Mouse (Mus musculus) cerebellum, adult 8-10 months (tissue): ENCODE results near the gene Eno3.

Experiments
- DNase-seq: peaks from one replicate; pipeline ENCODE4 v3.0.0; 2022

Eno3 gene

GRCm38 (mm10) chr11:70658521-70658920 lies 1.5 kb downstream of the Eno3 start:
- DNase-seq: no peak

- DNase-seq: no peak
Observed at GRCm38 (mm10) chr11:70658942-70659341, 1.9 kb downstream of the Eno3 start.

GRCm38 (mm10) chr11:70660571-70660970 lies 3.6 kb downstream of the Eno3 start:
- DNase-seq: no peak

- no peak for DNase-seq
Observed at GRCm38 (mm10) chr11:70663101-70663500, 6.1 kb downstream of the Eno3 start.

- DNase-seq: no peak
Observed at GRCm38 (mm10) chr11:70663957-70664356, 7.0 kb downstream of the Eno3 start.

GRCm38 (mm10) chr11:70664741-70665140 lies 7.7 kb downstream of the Eno3 start:
- DNase-seq: no peak

GRCm38 (mm10) chr11:70666687-70667086 lies 9.7 kb downstream of the Eno3 start:
- DNase-seq: no peak

- DNase-seq: no peak
Observed at GRCm38 (mm10) chr11:70667271-70668150, 10.5 kb downstream of the Eno3 start.

- no peak for DNase-seq
Observed at GRCm38 (mm10) chr11:70668335-70668770, 11.4 kb downstream of the Eno3 start.

GRCm38 (mm10) chr11:70668771-70669505 lies 11.9 kb downstream of the Eno3 start, which contains the start of gene Spag7:
Gene Spag7 (minus strand): TSS chr11:70669416.
- DNase-seq: peak; percentile 96

- DNase-seq: peak; percentile 79
Observed at GRCm38 (mm10) chr11:70669582-70670345, 12.8 kb downstream of the Eno3 start.

GRCm38 (mm10) chr11:70670483-70670882 lies 13.5 kb downstream of the Eno3 start:
- no peak for DNase-seq

- DNase-seq: no peak
Observed at GRCm38 (mm10) chr11:70671333-70672047, 14.5 kb downstream of the Eno3 start.

GRCm38 (mm10) chr11:70674014-70674413 lies 17.0 kb downstream of the Eno3 start:
- no peak for DNase-seq

- DNase-seq: no peak
Observed at GRCm38 (mm10) chr11:70674501-70674900, 17.5 kb downstream of the Eno3 start.

- no peak for DNase-seq
Observed at GRCm38 (mm10) chr11:70678092-70678491, 21.1 kb downstream of the Eno3 start.

- DNase-seq: no peak
Observed at GRCm38 (mm10) chr11:70678576-70678975, 21.6 kb downstream of the Eno3 start.

- DNase-seq: no peak
Observed at GRCm38 (mm10) chr11:70679361-70679760, 22.4 kb downstream of the Eno3 start.

- DNase-seq: no peak
Observed at GRCm38 (mm10) chr11:70679894-70680293, 22.9 kb downstream of the Eno3 start.

GRCm38 (mm10) chr11:70681170-70681569 lies 24.2 kb downstream of the Eno3 start:
- DNase-seq: no peak

- no peak for DNase-seq
Observed at GRCm38 (mm10) chr11:70681897-70682581, 25.0 kb downstream of the Eno3 start.

GRCm38 (mm10) chr11:70683640-70684039 lies 26.6 kb downstream of the Eno3 start:
- DNase-seq: no peak
